ENCODE assay signal across 24 mouse cellular contexts in the genomic region with DNA sequence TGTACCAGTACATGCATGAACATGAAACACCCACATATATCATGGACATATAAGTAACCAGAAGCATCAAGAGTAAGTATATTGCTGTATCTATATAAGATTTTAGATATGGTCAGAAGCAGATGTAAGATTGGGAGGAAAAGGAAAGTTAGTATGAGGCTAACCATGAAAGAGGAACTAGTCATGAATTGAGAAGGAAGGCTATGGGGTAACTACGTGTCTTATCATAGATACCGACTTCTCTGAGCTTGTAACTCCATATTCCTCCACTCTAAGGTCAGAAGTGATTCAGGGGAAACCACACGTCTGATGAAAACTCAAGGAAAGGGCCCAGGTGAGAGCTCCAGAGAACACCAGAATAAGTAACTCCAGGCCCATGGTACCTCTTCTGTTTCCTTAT. TPM values are rescaled to one million over a fixed set of nuclear protein-coding genes. Genes with fewer than 3 reads are reported as not detected.
DNase-seq lines count a peak whose midpoint lies in the region; ATAC-seq lines count a peak whose summit lies in the region.
"Had no signal": no experiment of that assay in that cellular context is flagged by ENCODE, and none has a peak within 500 bp of the region (broad histone marks: within the 10 kb centered on the region; RNA-seq: fewer than 3 reads in every experiment).

No protein-coding gene starts in this region.

- H3K4me3 ChIP-seq in erythroblast, embryonic 14.5 days (replicated peaks), result peak overlapping the region; percentile 92
- H3K4me3 ChIP-seq in liver, embryonic 12.5 days, result peak overlapping the region; percentile 97; the same call in 1 of the 2 replicates
- H3K4me3 ChIP-seq: forebrain, embryonic 12.5 days; heart, embryonic 15.5 days; hindbrain, embryonic 10.5 days; limb, embryonic 13.5 days; lung, embryonic 15.5 days; midbrain, embryonic 15.5 days; neural tube, embryonic 15.5 days had no signal

- no peaks in the 10 kb centered on the region for H3K27me3 ChIP-seq in erythroblast, embryonic 14.5 days (ENCODE audit: control insufficient read depth)
- no peaks in the 10 kb centered on the region for H3K27me3 ChIP-seq in liver, embryonic 12.5 days (replicated peaks)
- H3K27me3 ChIP-seq: forebrain, embryonic 12.5 days; heart, embryonic 15.5 days; limb, embryonic 13.5 days; lung, embryonic 15.5 days; midbrain, embryonic 15.5 days; neural tube, embryonic 15.5 days had no signal

- H3K27ac ChIP-seq in liver, embryonic 12.5 days, result peak overlapping the region; percentile 99
- H3K27ac ChIP-seq: forebrain, embryonic 12.5 days; heart, embryonic 15.5 days; hindbrain, embryonic 10.5 days; kidney, postnatal 0 days; limb, embryonic 13.5 days; lung, embryonic 15.5 days; midbrain, embryonic 15.5 days; neural tube, embryonic 15.5 days; stomach, postnatal 0 days had no signal

- DNase-seq in MEL-GATA-1-ER (ENCODE audit: extremely low read depth, low read depth), result peak; percentile 69
- no peak for DNase-seq in right cerebral cortex, adult 18-20 months
- DNase-seq in left cerebral cortex, adult 18-20 months (ENCODE audit: low spot score in 2 of 2), result no peak
- DNase-seq in layer of hippocampus, adult 18-20 months (ENCODE audit: low spot score in 2 of 2), result no peak
- DNase-seq: adrenal gland, adult 2 months; cerebellum, adult 11 months; cerebellum, postnatal 14 days; gastrocnemius, postnatal 14 days; kidney, adult 18-20 months; layer of hippocampus, adult 9-11 months; right cerebral cortex, postnatal 25 days had no signal

- peaks cover 54% of the 10 kb centered on the region for H3K4me1 ChIP-seq in erythroblast, embryonic 14.5 days (ENCODE audit: control insufficient read depth)
- peaks cover 39% of the 10 kb centered on the region for H3K4me1 ChIP-seq in liver, embryonic 12.5 days

- H3K4me2 ChIP-seq in liver, embryonic 12.5 days, result peak overlapping the region; percentile 71
- H3K4me2 ChIP-seq: forebrain, embryonic 12.5 days; heart, embryonic 15.5 days; limb, embryonic 13.5 days; lung, embryonic 15.5 days; midbrain, embryonic 15.5 days; neural tube, embryonic 15.5 days had no signal

- no peaks in the 10 kb centered on the region for H3K9me3 ChIP-seq in erythroblast, embryonic 14.5 days (ENCODE audit: control insufficient read depth, low read length)
- no peaks in the 10 kb centered on the region for H3K9me3 ChIP-seq in liver, embryonic 12.5 days (replicated peaks)
- H3K9me3 ChIP-seq: forebrain, embryonic 12.5 days; heart, embryonic 15.5 days; hindbrain, embryonic 10.5 days; limb, embryonic 13.5 days; lung, embryonic 15.5 days; midbrain, embryonic 15.5 days; neural tube, embryonic 15.5 days had no signal

- 22% methylated on average over 3 of the region's 3 CpGs for WGBS in liver, embryonic 12.5 days (ENCODE audit: insufficient replicate concordance)

- H3K9ac ChIP-seq in liver, embryonic 12.5 days, result peak overlapping the region; percentile 100
- H3K9ac ChIP-seq: forebrain, embryonic 12.5 days; heart, embryonic 15.5 days; limb, embryonic 13.5 days; lung, embryonic 15.5 days; midbrain, embryonic 15.5 days; neural tube, embryonic 15.5 days had no signal

- ATAC-seq in erythroblast, adult 5-6 weeks (replicated peaks; ENCODE audit: low FRiP score, poor library complexity, severe bottlenecking), result no peak
- ATAC-seq in liver, embryonic 12.5 days, result no peak
- ATAC-seq in megakaryocyte, adult 5-6 weeks (ENCODE audit: poor library complexity, severe bottlenecking), result peak; percentile 23
- ATAC-seq: midbrain, embryonic 15.5 days had no signal

- H3K36me3 ChIP-seq in erythroblast, embryonic 14.5 days (ENCODE audit: control insufficient read depth), result peaks cover 29% of the 10 kb centered on the region
- 0 out of 2 replicates have a peak, but pooled peaks cover under 1% of the 10 kb centered on the region for H3K36me3 ChIP-seq in liver, embryonic 12.5 days
- H3K36me3 ChIP-seq: forebrain, embryonic 12.5 days; heart, embryonic 15.5 days; hindbrain, embryonic 10.5 days; limb, embryonic 13.5 days; lung, embryonic 15.5 days; midbrain, embryonic 15.5 days; neural tube, embryonic 15.5 days had no signal

RNA-seq across cellular contexts. Expression of gene Cd47, which starts 52.6 kb away (rescaled TPM):
- 19.2 and 22.4 TPM in 2 replicates for polyA plus RNA-seq in erythroblast, embryonic 14.5 days (2012)
- total RNA-seq in erythroblast, adult 5-6 weeks (2015; ENCODE audit: low replicate concordance), result 738 and 836 TPM in 2 replicates
- 851 and 940 TPM in 2 replicates for total RNA-seq in erythroblast, adult 5-6 weeks (2017; ENCODE audit: low replicate concordance)
- 308 and 327 TPM in 2 replicates for polyA plus RNA-seq in liver, embryonic 12.5 days (2016; fragmentation: Nextera tagmentation; extraction: Ambion mirVana)
- 343 and 360 TPM in 2 replicates for total RNA-seq in megakaryocyte, adult 5-6 weeks (2015)
- 145 and 164 TPM in 2 replicates for total RNA-seq in megakaryocyte, adult 5-6 weeks (2017)
- total RNA-seq in left cerebral cortex, adult 18-20 months (2021), result 100 to 1,000 TPM; 215 to 235 TPM
- total RNA-seq in layer of hippocampus, adult 18-20 months (2021), result 100 to 1,000 TPM; 218 to 219 TPM
